Mouse (Mus musculus): ENCODE data around the gene Prss53.

DNA sequence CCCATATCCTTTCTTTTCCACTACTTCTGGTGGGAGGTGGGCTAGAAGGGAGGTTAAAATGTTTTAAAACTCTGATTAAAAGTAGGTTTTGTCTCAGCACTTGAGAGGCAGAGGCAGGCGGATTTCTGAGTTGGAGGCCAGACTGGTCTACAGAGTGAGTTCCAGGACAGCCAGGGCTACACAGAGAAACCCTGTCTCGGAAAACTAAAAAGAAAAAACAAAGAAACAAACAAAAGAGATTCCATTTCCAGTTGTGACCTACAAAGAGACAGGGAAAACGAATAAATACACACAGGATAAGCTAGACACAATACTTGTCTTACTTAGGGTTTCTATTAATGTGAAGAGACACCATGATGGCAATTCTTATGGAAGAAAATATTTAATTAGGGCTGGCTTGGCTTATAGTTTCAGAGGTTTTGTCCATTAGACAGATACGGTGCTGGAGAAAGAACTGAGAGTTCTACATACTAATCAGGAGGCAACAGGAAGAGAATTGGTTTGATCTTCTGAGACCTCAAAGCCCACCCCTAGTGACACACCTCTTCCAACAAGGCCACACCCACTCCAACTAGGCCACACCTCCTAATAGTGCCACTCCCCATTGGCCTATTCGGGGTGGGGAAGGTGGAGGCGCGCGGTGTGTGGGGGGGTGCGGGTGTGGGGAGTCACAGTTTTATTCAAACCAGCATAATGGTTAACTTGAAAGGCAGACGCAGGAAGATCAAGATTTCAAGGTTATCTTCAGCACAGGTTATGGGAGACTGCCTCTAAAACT is 7.6 kb upstream of the Prss53 start:
- TF ChIP-seq CTCF (IDR thresholded peaks at IDR 0.05; ENCODE audit: extremely low read depth, insufficient read length, insufficient replicate concordance, low read depth, low read length) (no peak), POLR2A (IDR thresholded peaks at IDR 0.05; ENCODE audit: low read depth, low read length) (no peak)

Data from small intestine, adult 2 months (tissue).